Mouse (Mus musculus): ENCODE data around the gene Itgal. TPM values are rescaled to one million over a fixed set of nuclear protein-coding genes. Genes with fewer than 3 reads are reported as not detected.

Gene Itgal
- total and polyA plus RNA-seq, 3 experiments = 1.7 to 2.4 (median 1.7) TPM

Other genes starting within 250 kb of the Itgal start
- not detected for gene Zg16, start 208.9 kb upstream of the Itgal start, total RNA-seq (2021)
- gene Zg16, start 208.9 kb upstream of the Itgal start, polyA plus RNA-seq (2012; rRNA removed) = 0.18 and 0.49 TPM in 2 replicates
- gene AI467606, start 204.9 kb upstream of the Itgal start, total RNA-seq (2021) = 1 to 10 TPM; 1.6 to 1.9 TPM
- gene AI467606, start 204.9 kb upstream of the Itgal start, polyA plus RNA-seq (2012; rRNA removed) = 7.6 TPM in 2 replicates
- gene Qprt, start 174.0 kb upstream of the Itgal start, total RNA-seq (2021) = under 1 TPM; 0.49 to 0.52 TPM
- 0.77 and 1.0 TPM in 2 replicates for gene Qprt, start 174.0 kb upstream of the Itgal start, polyA plus RNA-seq (2012; rRNA removed)
- 1 to 10 TPM in 1 of 2 experiments, under 1 TPM in 1; 0.58 to 1.0 TPM for gene Spn, start 158.4 kb upstream of the Itgal start, total RNA-seq (2021)
- 1.0 and 2.0 TPM in 2 replicates for gene Spn, start 158.4 kb upstream of the Itgal start, polyA plus RNA-seq (2012; rRNA removed)
- 10 to 100 TPM; 37.6 to 67.6 TPM for gene Cd2bp2, start 100.2 kb upstream of the Itgal start, total RNA-seq (2021)
- 12.7 and 13.8 TPM in 2 replicates for gene Cd2bp2, start 100.2 kb upstream of the Itgal start, polyA plus RNA-seq (2012; rRNA removed)
- 10 to 100 TPM; 36.0 to 43.6 TPM for gene Tbc1d10b, start 87.8 kb upstream of the Itgal start, total RNA-seq (2021)
- 31.5 and 35.1 TPM in 2 replicates for gene Tbc1d10b, start 87.8 kb upstream of the Itgal start, polyA plus RNA-seq (2012; rRNA removed)
- 1 to 10 TPM; 2.2 to 2.3 TPM for gene Mylpf, start 87.4 kb upstream of the Itgal start, total RNA-seq (2021)
- not detected in 2 replicates for gene Mylpf, start 87.4 kb upstream of the Itgal start, polyA plus RNA-seq (2012; rRNA removed)
- gene Zfp553, start 63.2 kb upstream of the Itgal start, total RNA-seq (2021) = 10 to 100 TPM; 11.7 to 12.7 TPM
- gene Zfp553, start 63.2 kb upstream of the Itgal start, polyA plus RNA-seq (2012; rRNA removed) = 18.3 and 20.5 TPM in 2 replicates
- 10 to 100 TPM in 1 of 2 experiments, 1 to 10 TPM in 1; 7.1 to 11.4 TPM for gene Sept1, start 63.1 kb upstream of the Itgal start, total RNA-seq (2021)
- 8.6 and 10.9 TPM in 2 replicates for gene Sept1, start 63.1 kb upstream of the Itgal start, polyA plus RNA-seq (2012; rRNA removed)
- 10 to 100 TPM; 27.1 to 32.4 TPM for gene Zfp771, start 52.0 kb upstream of the Itgal start, total RNA-seq (2021)
- 295 and 338 TPM in 2 replicates for gene Zfp771, start 52.0 kb upstream of the Itgal start, polyA plus RNA-seq (2012; rRNA removed)
- 10 to 100 TPM; 34.7 to 37.6 TPM for gene Dctpp1, start 35.6 kb upstream of the Itgal start, total RNA-seq (2021)
- 45.1 and 57.1 TPM in 2 replicates for gene Dctpp1, start 35.6 kb upstream of the Itgal start, polyA plus RNA-seq (2012; rRNA removed)
- gene Sephs2, start 22.2 kb upstream of the Itgal start, total RNA-seq (2021) = 100 to 1,000 TPM in 1 of 2 experiments, 10 to 100 TPM in 1; 90.0 to 118 TPM
- gene Sephs2, start 22.2 kb upstream of the Itgal start, polyA plus RNA-seq (2012; rRNA removed) = 41.8 and 46.5 TPM in 2 replicates
- gene Zfp768, start 49.3 kb downstream of the Itgal start, total RNA-seq (2021) = 10 to 100 TPM; 30.5 to 32.3 TPM
- 52.5 and 54.2 TPM in 2 replicates for gene Zfp768, start 49.3 kb downstream of the Itgal start, polyA plus RNA-seq (2012; rRNA removed)
- gene Zfp747, start 79.8 kb downstream of the Itgal start, total RNA-seq (2021) = 10 to 100 TPM in 1 of 2 experiments, 1 to 10 TPM in 1; 8.0 to 11.2 TPM
- gene Zfp747, start 79.8 kb downstream of the Itgal start, polyA plus RNA-seq (2012; rRNA removed) = 4.4 and 6.7 TPM in 2 replicates
- gene 9130019O22Rik, start 90.9 kb downstream of the Itgal start, total RNA-seq (2021) = 1 to 10 TPM; 4.4 to 6.3 TPM
- gene 9130019O22Rik, start 90.9 kb downstream of the Itgal start, polyA plus RNA-seq (2012; rRNA removed) = 2.5 and 3.3 TPM in 2 replicates
- 10 to 100 TPM in 1 of 2 experiments, 1 to 10 TPM in 1; 7.1 to 10.3 TPM for gene E430018J23Rik, start 97.4 kb downstream of the Itgal start, total RNA-seq (2021)
- 8.9 and 10.0 TPM in 2 replicates for gene E430018J23Rik, start 97.4 kb downstream of the Itgal start, polyA plus RNA-seq (2012; rRNA removed)
- 1 to 10 TPM; 5.0 to 8.1 TPM for gene Zfp764, start 110.6 kb downstream of the Itgal start, total RNA-seq (2021)
- 4.1 and 4.5 TPM in 2 replicates for gene Zfp764, start 110.6 kb downstream of the Itgal start, polyA plus RNA-seq (2012; rRNA removed)
- gene Zfp688, start 125.8 kb downstream of the Itgal start, total RNA-seq (2021) = 10 to 100 TPM; 13.3 to 15.3 TPM
- gene Zfp688, start 125.8 kb downstream of the Itgal start, polyA plus RNA-seq (2012; rRNA removed) = 30.2 and 33.8 TPM in 2 replicates
- 1 to 10 TPM; 3.9 to 4.6 TPM for gene Zfp689, start 152.9 kb downstream of the Itgal start, total RNA-seq (2021)
- 7.0 and 7.1 TPM in 2 replicates for gene Zfp689, start 152.9 kb downstream of the Itgal start, polyA plus RNA-seq (2012; rRNA removed)
- 10 to 100 TPM; 49.0 to 56.8 TPM for gene Prr14, start 163.4 kb downstream of the Itgal start, total RNA-seq (2021)
- gene Prr14, start 163.4 kb downstream of the Itgal start, polyA plus RNA-seq (2012; rRNA removed) = 73.2 and 87.0 TPM in 2 replicates
- 10 to 100 TPM; 54.8 to 90.7 TPM for gene Fbrs, start 182.9 kb downstream of the Itgal start, total RNA-seq (2021)
- 46.0 and 57.8 TPM in 2 replicates for gene Fbrs, start 182.9 kb downstream of the Itgal start, polyA plus RNA-seq (2012; rRNA removed)
- gene Srcap, start 215.7 kb downstream of the Itgal start, total RNA-seq (2021) = 10 to 100 TPM; 68.6 to 90.2 TPM
- gene Srcap, start 215.7 kb downstream of the Itgal start, polyA plus RNA-seq (2012; rRNA removed) = 29.3 and 41.2 TPM in 2 replicates
- 10 to 100 TPM; 19.1 to 19.7 TPM for gene Gm42715, start 223.3 kb downstream of the Itgal start, total RNA-seq (2021)
- gene Gm42715, start 223.3 kb downstream of the Itgal start, polyA plus RNA-seq (2012; rRNA removed) = 4.0 and 6.7 TPM in 2 replicates